Comparison of ENCODE assay signal across 19 mouse cellular contexts in the genomic region with DNA sequence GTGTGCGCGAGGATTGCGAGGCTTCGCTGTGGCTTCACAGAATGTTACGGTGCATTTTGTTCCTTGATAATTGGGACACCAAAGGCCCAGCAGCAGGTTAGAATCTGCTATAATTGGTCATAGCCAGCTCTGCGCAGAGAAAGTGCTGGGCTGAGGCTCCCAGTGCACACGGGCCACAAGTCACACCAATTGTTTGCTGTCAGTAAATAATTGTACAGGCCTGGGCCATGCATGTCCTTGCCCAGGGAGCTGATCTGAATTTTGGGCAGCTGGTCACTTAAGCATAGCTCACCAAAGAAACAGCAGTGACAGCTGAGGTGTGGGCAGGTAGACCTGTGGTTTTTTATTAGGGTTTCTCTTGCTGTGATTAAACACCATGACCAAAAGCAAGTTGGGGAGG.
"Had no signal": no experiment of that assay in that cellular context is flagged by ENCODE, and none has a peak within 500 bp of the region (broad histone marks: within the 10 kb centered on the region; RNA-seq: fewer than 3 reads in every experiment).

No protein-coding gene starts in this region.

- DNase-seq: kidney, adult 2 months; kidney, postnatal 25 days; layer of hippocampus, adult 9-11 months; lung, adult 18-20 months; lung, postnatal 10 days; lung, postnatal 36 days; retina, postnatal 1 day; thymus, postnatal 25 days had no signal

- ATAC-seq: intestine, postnatal 0 days; midbrain, embryonic 13.5 days; midbrain, embryonic 16.5 days had no signal

- H3K4me3 ChIP-seq: limb, embryonic 10.5 days; limb, embryonic 13.5 days; lung, embryonic 15.5 days; megakaryocyte, embryonic 14.5 days; midbrain, embryonic 10.5 days; midbrain, embryonic 13.5 days; myocyte; neural tube, embryonic 13.5 days had no signal

- H3K4me2 ChIP-seq: limb, embryonic 13.5 days; lung, embryonic 15.5 days; midbrain, embryonic 13.5 days; neural tube, embryonic 13.5 days had no signal

- H3K9me3 ChIP-seq: limb, embryonic 10.5 days; limb, embryonic 13.5 days; lung, embryonic 15.5 days; megakaryocyte, embryonic 14.5 days; midbrain, embryonic 10.5 days; midbrain, embryonic 13.5 days; neural tube, embryonic 13.5 days had no signal

- H3K27ac ChIP-seq: kidney, postnatal 0 days; limb, embryonic 10.5 days; limb, embryonic 13.5 days; lung, embryonic 15.5 days; midbrain, embryonic 10.5 days; midbrain, embryonic 13.5 days; neural tube, embryonic 13.5 days had no signal

- H3K9ac ChIP-seq: limb, embryonic 13.5 days; lung, embryonic 15.5 days; midbrain, embryonic 13.5 days; neural tube, embryonic 13.5 days had no signal

- H3K27me3 ChIP-seq: limb, embryonic 13.5 days; lung, embryonic 15.5 days; megakaryocyte, embryonic 14.5 days; midbrain, embryonic 13.5 days; neural tube, embryonic 13.5 days had no signal

- H3K4me1 ChIP-seq: limb, embryonic 10.5 days; limb, embryonic 13.5 days; lung, embryonic 15.5 days; midbrain, embryonic 10.5 days; midbrain, embryonic 13.5 days; neural tube, embryonic 13.5 days had no signal
